Mouse (Mus musculus) left cerebral cortex, adult 11 months (tissue): Measurements from ENCODE around the gene Ptma.
"Not testable (repeated sequence)": the region's sequence is repeated elsewhere in the genome, so short reads cannot be mapped to it uniquely, and the experiment has no call there.

Experiments
- DNase-seq: peaks from one replicate; pipeline ENCODE4 v3.0.0; 2022; ENCODE audit warnings: low spot score

The Ptma gene

DNA sequence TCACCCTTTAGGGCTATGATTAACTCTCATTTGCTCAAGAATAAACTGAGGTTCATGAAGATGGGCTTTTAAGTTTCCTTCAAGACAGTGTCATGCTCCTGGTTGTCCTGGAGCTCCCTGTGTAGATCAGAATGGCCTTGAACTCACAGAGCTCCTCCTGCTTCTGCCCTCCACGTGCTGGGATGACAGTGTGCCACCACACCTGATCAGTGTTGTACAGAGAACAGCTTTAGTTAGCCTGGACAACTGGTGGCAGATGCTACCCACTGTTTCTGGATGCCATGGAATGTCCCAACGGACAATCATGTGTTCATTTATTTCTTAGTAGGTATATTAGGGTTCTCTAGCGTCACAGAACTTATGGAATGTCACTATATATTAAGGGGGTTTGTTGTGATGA, 9.4 kb upstream of the Ptma start:
- no peak for DNase-seq

DNA sequence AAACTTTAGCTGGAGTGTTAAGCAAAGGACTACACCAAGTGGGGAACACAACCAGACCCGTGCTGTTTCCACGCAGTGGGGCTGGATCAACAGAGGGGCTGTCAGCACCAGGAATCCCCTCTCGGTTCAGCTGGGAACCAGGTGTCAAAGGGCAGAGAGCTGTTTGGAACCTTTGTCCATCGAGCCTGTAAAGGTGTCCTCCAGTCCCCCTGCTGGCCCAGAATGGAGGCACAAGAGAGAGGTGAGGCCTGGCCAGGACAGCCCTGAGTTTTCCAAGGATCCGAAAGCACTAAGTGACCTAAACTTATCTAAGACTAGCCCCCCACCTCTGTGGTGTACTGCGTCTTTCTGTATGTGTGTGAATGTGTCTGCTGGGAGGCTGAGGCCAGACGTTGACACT, 6.2 kb upstream of the Ptma start:
- no peak for DNase-seq

DNA sequence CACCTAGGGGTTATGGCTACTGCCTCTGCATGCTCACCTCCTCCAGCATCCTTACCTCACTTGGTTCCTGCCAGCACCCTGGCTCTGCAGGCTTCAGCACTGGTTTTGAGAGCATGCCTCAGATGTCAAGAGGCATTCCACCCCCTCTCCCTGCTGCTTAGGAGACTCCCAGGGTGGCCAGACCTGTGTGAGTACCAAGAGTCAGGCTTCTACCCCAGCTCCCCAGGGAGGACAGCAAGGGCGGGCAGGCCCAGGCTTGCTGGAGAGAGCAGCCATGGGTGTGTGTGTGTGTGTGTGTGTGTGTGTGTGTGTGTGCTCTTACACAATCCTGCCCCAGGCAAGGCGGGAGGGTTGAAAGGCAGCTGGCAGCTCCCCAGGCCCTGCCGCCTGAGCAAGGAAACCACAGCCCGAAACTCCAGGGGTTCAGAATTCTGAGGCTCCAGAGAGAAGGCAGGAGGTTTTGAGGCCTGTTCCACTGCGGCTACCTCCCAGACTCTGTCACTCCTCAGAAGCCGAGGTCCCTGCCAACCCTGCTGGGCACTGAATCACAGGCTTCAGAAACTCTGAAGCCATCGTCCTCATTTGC, 4.1 kb upstream of the Ptma start:
- no peak for DNase-seq

DNA sequence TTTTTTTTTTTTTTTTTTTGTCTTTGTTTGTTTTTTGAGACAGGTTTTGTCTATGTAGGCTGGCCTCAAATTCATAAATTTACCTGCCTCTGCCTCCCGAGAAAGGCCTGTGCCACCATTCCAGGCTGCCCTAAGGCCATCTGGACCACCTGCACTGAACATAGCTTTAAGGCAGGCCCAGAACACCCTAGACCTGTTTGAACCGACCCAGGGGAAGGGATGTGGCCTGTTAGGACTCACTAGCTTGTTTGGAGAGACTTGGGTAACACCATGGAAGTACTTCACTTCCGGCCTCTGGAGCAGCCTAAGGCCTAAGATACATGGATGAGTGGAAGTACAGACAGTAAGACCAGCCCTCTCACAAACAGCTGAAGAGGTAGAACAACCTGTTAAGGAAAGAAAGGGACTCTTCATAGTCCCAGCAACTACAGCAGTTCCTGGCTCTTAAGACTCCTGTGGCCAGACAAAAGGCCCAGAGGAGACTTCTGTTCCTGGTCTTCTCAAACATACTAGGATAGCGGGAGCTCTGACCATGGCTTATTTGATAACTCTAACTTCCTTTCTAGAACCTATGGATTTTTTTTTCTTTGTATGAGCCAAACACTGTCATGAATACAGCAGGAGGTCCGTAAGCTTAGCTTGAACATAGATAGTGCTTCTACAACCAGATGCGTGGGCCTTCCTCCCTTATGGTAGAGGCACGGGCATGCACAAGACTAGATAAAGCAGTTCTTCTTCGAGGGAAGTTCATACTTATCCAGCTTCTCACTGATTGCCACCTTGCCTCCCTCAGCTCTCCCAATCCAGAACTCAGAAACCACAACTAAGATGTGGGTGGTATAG, 2.5 kb upstream of the Ptma start:
- DNase-seq: no peak

DNA sequence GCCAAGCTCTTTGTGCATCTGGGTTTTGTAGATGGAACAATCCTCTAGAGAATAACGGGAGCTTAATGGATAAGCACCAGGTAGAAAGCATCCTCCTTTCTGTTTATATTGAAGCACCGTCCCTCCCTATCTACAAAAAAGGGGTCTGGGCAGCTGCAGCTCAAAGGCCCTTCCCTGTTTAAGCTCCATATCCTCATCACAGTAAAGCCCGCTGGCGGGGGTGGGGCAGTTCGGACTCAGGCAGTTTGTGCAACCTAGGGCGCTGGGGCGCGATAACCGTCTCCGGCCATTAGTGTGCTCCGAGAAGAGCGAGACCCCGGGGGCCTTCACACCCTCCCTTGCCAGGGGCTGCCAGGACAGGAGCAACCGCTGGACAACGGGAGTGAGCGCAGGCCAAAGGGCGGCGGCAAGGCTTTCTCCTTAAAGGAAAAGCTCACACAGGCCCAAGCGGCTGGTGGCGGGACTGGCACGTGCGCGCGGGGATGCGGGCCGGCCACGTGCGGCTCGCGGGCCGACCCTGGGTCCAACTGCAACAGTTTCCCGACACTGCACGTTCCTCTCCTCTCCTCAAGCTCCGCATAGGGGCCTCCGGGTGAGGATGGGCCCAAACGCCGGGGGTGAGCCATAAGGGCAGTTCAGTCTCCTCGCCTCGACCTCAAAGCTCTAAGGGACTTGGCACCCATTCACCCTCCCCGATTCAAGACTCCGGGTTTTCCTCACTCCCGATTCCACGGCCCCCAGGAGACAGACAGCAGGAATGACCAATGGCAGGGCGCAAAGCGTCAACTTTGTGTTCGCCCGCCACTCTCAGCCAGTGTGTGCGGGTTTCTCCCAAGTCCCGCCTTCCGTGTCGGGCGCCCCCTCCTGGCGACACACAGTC, 1.7 kb upstream of the Ptma start:
- DNase-seq: peak; percentile 98

DNA sequence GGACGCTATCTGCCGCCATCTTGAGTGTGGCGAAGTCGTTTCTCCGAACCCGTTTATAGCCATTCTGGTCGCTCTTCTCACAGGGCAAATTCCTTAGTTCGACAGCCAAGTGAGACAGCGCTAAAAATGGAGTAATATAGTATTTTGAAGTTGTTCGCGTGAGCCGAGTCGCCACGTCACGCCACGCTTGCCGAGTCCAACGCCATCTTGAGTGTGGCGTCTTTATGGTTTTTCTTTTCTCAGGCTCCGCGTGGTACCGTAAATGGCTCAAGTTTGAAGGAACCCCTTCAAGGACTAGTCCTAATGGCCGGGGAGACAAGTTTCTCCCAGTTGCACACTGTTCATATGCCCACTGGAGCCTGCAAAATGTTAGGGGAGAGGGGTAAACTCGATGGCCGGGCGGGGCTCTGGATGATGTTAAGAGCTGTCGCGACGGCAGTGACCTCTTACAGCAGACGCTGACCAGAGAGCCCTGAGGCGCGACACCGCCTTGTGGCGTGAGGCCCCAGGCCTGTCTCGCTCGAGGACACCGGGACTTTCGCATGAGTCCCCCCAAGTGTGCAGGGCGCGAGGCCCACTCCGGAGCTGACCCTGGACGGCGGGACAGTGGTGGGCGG, 919 bp upstream of the Ptma start:
- DNase-seq: peak; percentile 75

DNA sequence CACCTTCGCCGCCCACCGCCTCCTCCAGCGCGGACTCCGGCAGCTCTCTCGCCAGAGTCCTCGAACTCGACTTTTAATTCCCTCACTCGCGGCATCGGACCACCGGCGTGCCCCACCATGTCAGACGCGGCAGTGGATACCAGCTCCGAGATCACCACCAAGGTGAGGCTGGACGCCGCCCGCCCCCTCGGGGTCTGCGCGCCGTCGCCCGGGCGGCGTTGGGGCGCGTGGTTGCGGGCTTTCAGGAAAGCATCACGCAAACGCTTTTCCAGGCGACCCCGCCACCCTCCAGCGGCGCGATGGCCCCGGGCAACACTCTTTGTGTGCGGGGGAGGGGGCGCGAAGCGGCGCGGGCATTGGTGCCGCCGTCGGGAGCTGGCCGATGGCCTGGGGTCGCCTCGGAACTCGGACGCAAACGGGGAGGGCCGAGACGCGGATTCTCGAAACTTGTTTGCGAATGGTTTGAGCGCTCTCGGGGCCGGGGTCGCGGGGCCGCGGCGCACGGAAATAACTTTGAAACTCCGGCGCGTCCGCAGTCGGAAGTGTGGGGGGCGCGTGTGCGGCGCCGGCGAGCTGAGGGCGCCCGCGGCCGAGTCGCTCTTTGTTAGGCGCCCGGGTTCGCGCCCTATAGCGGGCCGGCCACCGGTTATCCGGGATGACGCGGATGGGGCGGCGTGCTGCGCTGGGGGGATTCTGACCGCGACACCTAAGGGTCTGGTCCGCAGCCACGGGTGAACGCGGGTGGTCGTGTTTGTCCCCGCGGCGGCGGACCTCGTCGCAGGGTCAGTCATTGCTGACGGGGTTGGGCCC, 468 bp downstream of the Ptma start:
- DNase-seq: no peak

DNA sequence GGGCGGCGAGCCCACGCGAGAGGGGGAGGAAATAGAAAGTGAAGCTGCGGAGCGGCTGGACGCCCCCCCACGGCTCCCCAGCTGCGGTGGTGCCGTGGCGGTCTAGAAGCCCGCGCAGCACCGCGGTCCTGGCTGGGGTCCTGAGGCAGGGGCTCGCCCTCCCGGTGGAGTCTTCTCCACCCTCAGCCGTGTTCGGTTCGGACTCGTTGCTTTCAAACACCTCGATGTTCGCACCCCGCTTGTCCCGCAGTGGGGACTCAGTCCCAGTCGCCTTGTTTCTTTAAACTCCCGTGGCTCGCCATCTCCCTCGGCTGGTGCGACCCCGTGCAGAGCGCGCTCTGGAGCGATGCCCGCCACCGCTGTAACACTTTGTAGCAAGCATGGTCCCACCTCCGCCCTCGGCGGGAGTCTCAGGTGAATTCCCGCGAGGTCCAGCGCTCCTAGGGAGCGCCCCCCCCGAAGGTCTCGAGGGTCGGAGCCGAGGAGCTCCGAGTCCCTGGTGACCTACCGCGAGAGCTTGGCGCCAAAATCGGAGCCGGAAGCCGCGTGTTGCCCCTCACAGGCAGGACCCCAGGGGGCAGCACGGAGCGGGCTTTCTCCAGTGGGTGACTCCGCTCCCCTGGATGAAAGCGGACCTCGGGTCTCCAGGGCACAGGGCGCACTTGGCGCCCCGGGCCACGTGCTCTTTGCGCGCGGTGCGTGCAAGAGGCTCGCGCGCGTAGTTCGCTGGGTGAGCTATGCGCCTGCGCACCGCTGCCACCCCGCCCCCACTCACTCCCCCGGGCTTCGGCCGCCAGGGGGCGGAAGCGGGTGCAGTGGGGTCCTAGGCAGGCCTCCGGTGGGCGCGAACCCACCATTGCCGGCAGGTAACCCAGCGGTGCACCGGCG, 1.3 kb downstream of the Ptma start:
- DNase-seq: peak; percentile 91

DNA sequence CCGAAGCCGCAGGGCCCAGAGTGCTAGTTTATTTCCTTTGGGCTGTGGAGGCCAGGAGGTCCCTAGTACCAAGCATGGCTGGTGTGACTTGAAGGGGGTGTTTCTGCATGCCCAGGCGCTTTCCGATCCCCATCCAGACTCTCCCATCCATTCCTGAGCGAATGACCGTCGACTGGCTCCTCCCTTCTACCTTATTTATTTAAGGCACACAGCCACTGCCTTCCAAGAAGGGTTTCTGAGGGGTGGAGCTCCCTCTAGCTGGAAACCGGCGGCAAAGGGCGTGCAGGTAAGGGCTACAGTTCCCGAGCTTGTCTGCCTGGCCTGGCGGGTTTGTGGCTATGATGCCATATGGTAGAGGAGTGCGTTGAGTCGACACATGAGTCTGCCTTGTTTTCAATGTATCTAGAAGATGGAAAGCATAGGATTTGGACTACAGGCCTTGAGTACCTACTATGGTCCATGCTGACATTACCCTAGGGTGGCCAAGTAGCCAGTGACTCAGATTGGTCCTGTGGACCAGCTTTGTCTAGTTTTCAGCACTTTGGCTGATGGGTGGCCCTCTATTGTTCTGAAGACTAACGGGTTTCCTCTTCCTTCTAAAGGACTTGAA, 2.1 kb downstream of the Ptma start:
- DNase-seq: no peak

DNA sequence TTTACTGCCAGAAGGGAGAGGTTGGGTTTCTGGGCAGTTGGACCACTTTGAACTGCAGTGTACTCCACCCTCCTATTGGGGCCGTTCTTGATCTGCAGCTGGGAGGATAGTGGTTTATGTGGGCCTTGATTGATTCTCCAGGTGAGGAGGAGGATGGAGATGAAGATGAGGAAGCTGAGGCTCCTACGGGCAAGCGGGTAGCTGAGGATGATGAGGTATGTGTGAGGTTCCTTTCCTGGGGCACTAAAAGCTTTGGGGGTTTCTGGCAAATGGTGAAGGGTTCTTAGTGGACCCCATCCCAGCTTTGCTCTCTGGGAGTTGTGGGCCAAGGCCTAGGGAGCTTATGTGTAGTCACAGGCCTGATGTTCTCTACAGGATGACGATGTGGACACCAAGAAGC, 3.1 kb downstream of the Ptma start:
- no peak for DNase-seq

DNA sequence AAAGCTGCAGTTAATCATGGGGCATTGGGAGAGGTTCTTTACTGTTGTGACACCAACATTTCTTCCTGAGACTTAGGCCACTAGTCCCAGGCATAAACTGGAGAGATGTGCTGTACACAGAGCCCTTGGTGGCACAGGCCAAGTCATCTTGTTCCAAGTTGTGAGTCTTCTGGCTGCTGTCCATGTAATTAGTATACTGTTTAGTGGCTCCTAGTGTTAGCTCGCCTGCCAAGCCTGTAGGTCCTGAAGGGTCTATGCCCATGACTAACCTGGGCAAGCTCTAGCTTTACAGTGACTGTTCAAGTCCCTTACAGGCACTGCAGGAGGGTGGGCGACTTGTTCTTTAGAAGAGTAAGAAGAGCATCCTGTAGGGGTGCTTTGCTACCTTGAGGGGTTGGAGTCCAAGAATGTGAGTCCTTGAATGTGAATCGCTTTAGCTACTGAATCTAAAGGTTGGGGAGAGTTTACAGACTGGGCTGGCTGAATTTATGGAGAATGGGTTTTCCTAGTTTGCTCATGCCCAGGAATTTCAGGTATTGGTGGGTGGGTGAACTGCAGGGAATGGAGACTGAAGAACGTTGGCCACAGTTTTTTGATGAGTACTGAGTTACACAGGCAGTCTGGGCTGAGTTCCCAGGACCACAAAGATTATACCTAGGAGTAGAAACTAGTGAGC, 4.5 kb downstream of the Ptma start:
- no peak for DNase-seq

DNA sequence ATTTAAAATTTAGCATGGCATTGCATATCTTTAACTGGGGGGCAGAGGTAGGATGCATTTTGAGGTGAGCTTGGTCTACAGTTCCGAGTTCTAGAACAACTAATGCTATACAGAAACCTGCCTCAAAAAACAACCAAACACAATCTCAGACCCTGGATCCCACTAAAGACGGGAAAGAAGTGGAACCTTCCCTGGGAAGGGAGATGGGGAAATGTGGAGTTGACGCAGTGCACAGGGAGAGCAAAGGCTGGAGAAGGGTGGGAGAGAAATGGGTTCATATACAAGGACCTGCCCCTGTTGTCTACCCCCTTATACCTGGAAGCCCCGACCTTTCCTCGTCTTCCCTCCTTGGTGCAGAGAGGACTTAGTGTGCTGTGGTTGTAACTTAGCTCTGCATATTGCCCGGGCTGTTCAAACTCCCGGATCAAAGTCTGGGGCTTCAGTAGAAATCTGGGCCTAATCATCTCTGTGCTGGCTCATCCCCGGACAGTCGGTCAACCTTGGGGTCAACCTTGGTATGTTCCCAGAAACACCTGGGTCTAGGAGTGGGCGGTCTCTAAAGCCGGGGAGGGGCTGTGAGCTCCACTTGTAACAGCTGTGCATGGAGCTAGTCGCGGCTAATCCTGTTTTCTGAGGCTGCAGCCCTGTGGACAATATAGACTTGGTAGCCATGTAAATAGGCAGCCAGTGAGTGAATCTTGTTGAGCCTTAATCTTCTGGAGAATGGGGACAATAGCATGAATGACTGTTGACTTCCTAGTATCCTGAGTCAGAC, 5.2 kb downstream of the Ptma start:
- no peak for DNase-seq

DNA sequence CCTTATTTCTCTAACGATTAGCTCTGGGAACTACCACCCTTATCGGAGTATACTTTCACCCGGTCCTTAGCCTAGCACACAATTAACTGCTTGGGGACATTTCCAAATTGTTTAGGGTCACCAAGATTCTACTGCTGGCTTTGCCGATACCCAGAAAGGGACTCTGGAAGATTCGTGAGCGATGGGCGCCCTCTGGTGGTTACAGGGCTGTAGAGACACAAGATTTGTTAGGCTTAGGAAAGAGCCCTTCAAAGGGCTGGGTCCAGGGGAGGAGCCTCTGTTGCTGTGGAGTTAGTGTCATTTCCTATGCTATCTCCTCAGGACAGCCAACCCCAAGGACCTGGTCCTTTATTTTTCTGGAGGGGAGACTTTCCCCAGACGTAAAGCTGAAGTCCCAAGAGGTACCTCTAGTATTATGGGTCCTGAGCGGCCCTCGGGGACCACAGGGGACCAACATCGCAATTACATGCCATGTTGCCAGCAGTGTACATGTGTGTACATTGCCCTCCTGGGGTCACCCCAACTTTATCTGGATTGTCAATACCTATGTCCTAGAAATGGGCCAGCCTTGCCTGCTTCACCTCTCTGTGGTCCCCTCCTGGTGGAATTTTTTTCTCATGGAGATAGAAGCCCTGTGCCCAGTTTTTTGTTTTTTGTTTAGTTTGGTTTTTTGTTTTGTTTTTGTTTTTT, 6.0 kb downstream of the Ptma start:
- DNase-seq: peak; percentile 86

DNA sequence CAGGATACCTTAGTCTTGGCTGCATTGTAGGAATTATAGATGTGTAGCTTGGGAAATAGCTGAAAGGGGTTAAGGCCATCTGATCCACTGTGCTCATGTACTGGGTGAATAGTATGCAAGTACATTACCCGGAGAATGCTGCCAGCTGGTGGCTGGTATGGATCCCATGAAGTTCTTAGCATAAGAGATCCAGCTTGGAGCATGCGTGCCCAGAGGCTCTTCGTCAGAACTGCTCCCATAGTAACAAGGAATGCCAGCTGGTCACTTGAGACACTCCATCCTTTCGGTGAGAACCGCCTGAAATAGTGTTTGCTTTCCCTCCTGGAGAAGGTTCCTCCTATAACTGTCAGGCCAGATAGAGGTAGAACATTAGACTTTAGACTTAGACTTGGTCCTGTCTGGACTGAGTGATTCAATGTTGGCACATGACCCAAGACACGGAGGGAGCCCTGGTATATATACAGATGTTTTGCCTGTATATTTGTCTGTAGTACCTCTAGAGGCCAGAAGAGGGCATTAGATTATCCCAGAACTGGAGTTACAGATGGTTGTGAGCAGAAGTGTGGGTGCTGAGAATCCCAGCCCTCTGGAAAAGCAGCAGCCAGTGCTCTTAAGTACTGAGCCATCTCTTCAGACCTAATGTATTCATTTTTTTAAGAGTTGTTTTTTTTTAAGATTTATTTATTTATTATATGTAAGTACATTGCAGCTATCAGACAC, 7.0 kb downstream of the Ptma start:
- DNase-seq: no peak

DNA sequence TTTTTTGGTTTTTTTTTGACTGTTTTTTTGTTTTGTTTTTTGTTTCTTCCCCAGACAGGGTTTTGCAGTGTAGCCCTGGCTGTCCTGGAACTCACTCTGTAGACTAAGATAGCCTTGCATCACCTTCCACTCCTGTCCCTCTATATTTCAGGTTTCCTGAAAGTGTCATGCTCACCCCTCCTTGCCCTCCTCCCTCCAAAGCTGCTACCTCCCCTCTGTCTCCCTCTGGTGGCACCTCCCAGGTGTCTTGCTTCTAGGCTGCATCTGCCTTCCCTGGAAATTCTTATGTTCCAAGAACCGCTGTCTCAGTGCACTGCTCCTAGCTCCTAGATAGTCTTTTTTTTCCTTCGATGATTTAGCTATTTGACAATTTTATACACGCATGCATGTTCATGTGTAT, 11.9 kb downstream of the Ptma start:
- DNase-seq: no peak

DNA sequence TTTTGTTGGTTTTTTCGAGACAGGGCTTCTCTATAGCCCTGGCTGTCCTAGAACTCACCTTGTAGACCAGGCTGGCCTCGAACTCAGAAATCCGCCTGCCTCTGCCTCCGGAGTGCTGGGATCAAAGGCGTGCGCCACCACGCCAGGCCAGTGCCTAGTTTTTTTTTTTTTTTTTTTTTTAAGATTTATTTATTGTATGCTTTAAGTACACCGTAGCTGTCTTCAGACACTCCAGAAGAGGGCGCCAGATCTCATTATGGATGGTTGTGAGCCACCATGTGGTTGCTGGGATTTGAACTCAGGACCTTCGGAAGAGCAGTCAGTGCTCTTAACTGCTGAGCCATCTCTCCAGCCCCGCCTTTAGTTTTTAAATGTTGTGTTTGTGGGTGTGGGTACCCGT, 13.1 kb downstream of the Ptma start:
- DNase-seq: not testable (repeated sequence)

DNA sequence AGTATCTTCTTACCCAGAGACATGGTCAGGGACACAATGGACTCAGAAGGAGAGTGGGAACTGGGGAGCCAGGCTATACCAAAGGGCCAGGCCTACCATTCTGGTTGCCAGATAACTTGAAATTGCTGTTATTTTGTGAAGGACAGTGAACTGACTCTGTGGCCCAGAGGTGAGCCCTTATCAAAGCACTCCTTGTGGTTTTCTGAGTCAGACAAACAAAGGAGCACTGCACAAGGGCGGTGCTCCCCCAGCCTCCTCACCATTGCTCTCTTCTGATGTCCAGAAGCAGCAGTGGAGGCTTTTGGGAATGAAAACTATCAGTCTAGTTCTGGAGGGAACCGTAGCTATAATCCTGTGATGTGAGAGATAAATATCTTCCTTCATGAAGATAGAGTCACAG, 16.1 kb downstream of the Ptma start:
- DNase-seq: no peak
